Comparison of ENCODE assay signal across 46 mouse cellular contexts in the genomic region with DNA sequence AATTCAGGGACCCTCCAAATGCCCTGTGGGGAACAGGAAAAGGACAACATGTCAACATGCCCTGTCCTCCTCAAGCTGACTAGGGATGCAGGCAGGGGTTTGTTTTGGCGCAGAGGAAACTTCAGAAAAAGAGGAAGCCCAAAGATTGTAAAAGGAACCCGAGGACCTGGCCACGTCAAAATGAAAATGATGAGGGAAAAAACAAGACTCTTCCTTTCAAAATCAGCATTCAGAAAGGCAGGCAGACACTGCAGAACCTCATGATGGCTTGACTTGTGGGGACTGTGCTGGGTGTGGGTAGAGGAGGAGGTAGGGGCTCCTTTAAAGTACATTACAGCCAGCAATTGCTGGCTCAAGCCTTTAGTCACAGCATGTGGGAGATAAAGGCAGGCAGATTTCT. TPM values are rescaled to one million over a fixed set of nuclear protein-coding genes. Genes with fewer than 3 reads are reported as not detected.
"Had no signal": no experiment of that assay in that cellular context is flagged by ENCODE, and none has a peak within 500 bp of the region (broad histone marks: within the 10 kb centered on the region; RNA-seq: fewer than 3 reads in every experiment).

No protein-coding gene starts in this region.

- H3K4me2 ChIP-seq: limb, embryonic 12.5 days; limb, embryonic 13.5 days; limb, embryonic 15.5 days; liver, embryonic 11.5 days; liver, embryonic 12.5 days; liver, embryonic 13.5 days; liver, embryonic 15.5 days; lung, embryonic 14.5 days; lung, embryonic 15.5 days; midbrain, embryonic 11.5 days; midbrain, embryonic 12.5 days; midbrain, embryonic 13.5 days; midbrain, embryonic 15.5 days had no signal

- H3K27ac ChIP-seq: limb, embryonic 10.5 days; limb, embryonic 12.5 days; limb, embryonic 13.5 days; limb, embryonic 15.5 days; liver, embryonic 12.5 days; liver, embryonic 13.5 days; liver, embryonic 14.5 days; liver, embryonic 15.5 days; lung, embryonic 15.5 days; macrophage; midbrain, embryonic 10.5 days; midbrain, embryonic 12.5 days; midbrain, embryonic 13.5 days; midbrain, embryonic 15.5 days had no signal

- H3K36me3 ChIP-seq: limb, embryonic 10.5 days; limb, embryonic 12.5 days; limb, embryonic 13.5 days; limb, embryonic 15.5 days; liver, embryonic 12.5 days; liver, embryonic 13.5 days; liver, embryonic 15.5 days; lung, embryonic 15.5 days; midbrain, embryonic 10.5 days; midbrain, embryonic 12.5 days; midbrain, embryonic 13.5 days; midbrain, embryonic 15.5 days had no signal

- H3K4me1 ChIP-seq: limb, embryonic 10.5 days; limb, embryonic 12.5 days; limb, embryonic 13.5 days; limb, embryonic 15.5 days; liver, embryonic 12.5 days; liver, embryonic 13.5 days; liver, embryonic 15.5 days; lung, embryonic 15.5 days; megakaryocyte, embryonic 14.5 days; midbrain, embryonic 10.5 days; midbrain, embryonic 12.5 days; midbrain, embryonic 13.5 days; midbrain, embryonic 15.5 days had no signal

- H3K9ac ChIP-seq: limb, embryonic 12.5 days; limb, embryonic 13.5 days; limb, embryonic 15.5 days; liver, embryonic 12.5 days; liver, embryonic 13.5 days; liver, embryonic 14.5 days; liver, embryonic 15.5 days; liver, postnatal 0 days; lung, embryonic 14.5 days; lung, embryonic 15.5 days; midbrain, embryonic 12.5 days; midbrain, embryonic 13.5 days; midbrain, embryonic 15.5 days had no signal

- H3K9me3 ChIP-seq: limb, embryonic 10.5 days; limb, embryonic 15.5 days; liver, embryonic 12.5 days; liver, embryonic 15.5 days; lung, embryonic 15.5 days had no signal

- DNase-seq: left cerebral cortex, postnatal 4 days; liver; liver, embryonic 13.5 days; liver, postnatal 0 days; lung, adult 18-20 months; lung, adult 2 months; lung, embryonic 14.5 days; lung, postnatal 10 days; lung, postnatal 14 days; lung, postnatal 36 days; lung, postnatal 4 days; midbrain, embryonic 14.5 days had no signal

- H3K27me3 ChIP-seq: limb, embryonic 12.5 days; limb, embryonic 13.5 days; limb, embryonic 15.5 days; liver, embryonic 12.5 days; liver, embryonic 13.5 days; liver, embryonic 15.5 days; lung, embryonic 15.5 days; megakaryocyte, embryonic 14.5 days; midbrain, embryonic 12.5 days; midbrain, embryonic 13.5 days; midbrain, embryonic 15.5 days had no signal

- H3K4me3 ChIP-seq: limb, embryonic 10.5 days; limb, embryonic 12.5 days; limb, embryonic 13.5 days; limb, embryonic 15.5 days; liver, embryonic 12.5 days; liver, embryonic 13.5 days; liver, embryonic 15.5 days; lung, embryonic 15.5 days; megakaryocyte, embryonic 14.5 days; midbrain, embryonic 10.5 days; midbrain, embryonic 12.5 days; midbrain, embryonic 13.5 days; midbrain, embryonic 15.5 days; myocyte had no signal

- ATAC-seq: liver, embryonic 12.5 days; liver, postnatal 0 days; lung, postnatal 0 days; midbrain, embryonic 13.5 days; midbrain, embryonic 15.5 days; midbrain, embryonic 16.5 days had no signal

RNA-seq across cellular contexts. Expression of gene Gm5565, which starts 9.9 kb away (rescaled TPM):
- total RNA-seq: left cerebral cortex, postnatal 10 days; left cerebral cortex, postnatal 14 days; left cerebral cortex, postnatal 25 days; left cerebral cortex, postnatal 36 days; left cerebral cortex, postnatal 4 days; liver, adult 2 months; megakaryocyte progenitor cell, adult 5-6 weeks; megakaryocyte, adult 5-6 weeks; megakaryocyte-erythroid progenitor cell, adult 5-6 weeks; midbrain, postnatal 0 days; monocyte, adult 5-6 weeks had no signal
- polyA plus RNA-seq: limb, embryonic 10.5 days; limb, embryonic 11.5 days; limb, embryonic 12.5 days; limb, embryonic 13.5 days; limb, embryonic 14.5 days; limb, embryonic 15.5 days; liver, adult 2 months; liver, embryonic 11.5 days; liver, embryonic 12.5 days; liver, embryonic 13.5 days; liver, embryonic 14.5 days; liver, embryonic 15.5 days; liver, embryonic 16.5 days; liver, postnatal 0 days; lung, adult 2 months; lung, embryonic 14.5 days; lung, embryonic 15.5 days; lung, embryonic 16.5 days; lung, postnatal 0 days; macrophage; midbrain, embryonic 10.5 days; midbrain, embryonic 11.5 days; midbrain, embryonic 12.5 days; midbrain, embryonic 13.5 days; midbrain, embryonic 14.5 days; midbrain, embryonic 15.5 days; midbrain, embryonic 16.5 days; midbrain, postnatal 0 days; myocyte; neural tube, embryonic 11.5 days had no signal

RNA-seq across cellular contexts. Expression of gene Gm6309, which starts 20.1 kb away (rescaled TPM):
- total RNA-seq: left cerebral cortex, postnatal 10 days; left cerebral cortex, postnatal 14 days; left cerebral cortex, postnatal 25 days; left cerebral cortex, postnatal 36 days; left cerebral cortex, postnatal 4 days; liver, adult 2 months; megakaryocyte progenitor cell, adult 5-6 weeks; megakaryocyte, adult 5-6 weeks; megakaryocyte-erythroid progenitor cell, adult 5-6 weeks; midbrain, postnatal 0 days; monocyte, adult 5-6 weeks had no signal
- polyA plus RNA-seq: limb, embryonic 10.5 days; limb, embryonic 11.5 days; limb, embryonic 12.5 days; limb, embryonic 13.5 days; limb, embryonic 14.5 days; limb, embryonic 15.5 days; liver, adult 2 months; liver, embryonic 11.5 days; liver, embryonic 12.5 days; liver, embryonic 13.5 days; liver, embryonic 14.5 days; liver, embryonic 15.5 days; liver, embryonic 16.5 days; liver, postnatal 0 days; lung, adult 2 months; lung, embryonic 14.5 days; lung, embryonic 15.5 days; lung, embryonic 16.5 days; lung, postnatal 0 days; macrophage; midbrain, embryonic 10.5 days; midbrain, embryonic 11.5 days; midbrain, embryonic 12.5 days; midbrain, embryonic 13.5 days; midbrain, embryonic 14.5 days; midbrain, embryonic 15.5 days; midbrain, embryonic 16.5 days; midbrain, postnatal 0 days; myocyte; neural tube, embryonic 11.5 days had no signal

RNA-seq across cellular contexts. Expression of gene 1700001J03Rik, which starts 34.6 kb away (rescaled TPM):
- total RNA-seq: megakaryocyte, adult 5-6 weeks; megakaryocyte-erythroid progenitor cell, adult 5-6 weeks; midbrain, postnatal 0 days; monocyte, adult 5-6 weeks had no signal
- polyA plus RNA-seq: limb, embryonic 10.5 days; limb, embryonic 11.5 days; limb, embryonic 12.5 days; limb, embryonic 13.5 days; limb, embryonic 15.5 days; liver, adult 2 months; liver, embryonic 11.5 days; liver, embryonic 12.5 days; liver, embryonic 13.5 days; liver, embryonic 15.5 days; liver, embryonic 16.5 days; liver, postnatal 0 days; lung, embryonic 14.5 days; lung, embryonic 15.5 days; lung, embryonic 16.5 days; midbrain, embryonic 10.5 days; midbrain, embryonic 11.5 days; midbrain, embryonic 12.5 days; midbrain, embryonic 14.5 days; midbrain, embryonic 16.5 days; myocyte; neural tube, embryonic 11.5 days had no signal
